In the genomic region with DNA sequence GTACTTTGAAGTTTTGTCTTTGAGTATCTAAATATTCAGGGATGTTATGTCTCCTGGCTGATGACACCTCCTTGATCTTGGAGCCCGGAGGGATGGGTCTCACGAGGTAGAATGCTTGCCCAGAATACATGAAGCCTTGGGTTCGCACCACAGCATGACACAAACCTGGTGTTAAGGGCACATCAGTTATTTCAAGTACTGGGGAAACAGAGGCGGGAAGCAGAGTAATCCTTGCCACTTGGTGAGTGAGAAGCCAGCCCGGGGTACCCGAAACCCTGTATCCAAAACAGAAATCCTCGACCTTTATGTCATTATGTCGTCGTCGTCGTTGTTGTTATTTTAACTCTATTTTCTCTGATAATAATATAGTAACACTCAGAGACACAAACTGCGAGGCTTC, we compare ENCODE assay signal across 8 mouse cellular contexts. TPM values are rescaled to one million over a fixed set of nuclear protein-coding genes. Genes with fewer than 3 reads are reported as not detected.
A peak's percentile ranks its signal among the peaks of the same experiment; 100 is the strongest.
DNase-seq lines count a peak whose midpoint lies in the region; ATAC-seq and TF ChIP-seq lines count a peak whose summit lies in the region.

No protein-coding gene starts in this region.

- no peaks in the 10 kb centered on the region for H3K36me3 ChIP-seq in C2C12 (ENCODE audit: control insufficient read depth, insufficient read depth)
- H3K36me3 ChIP-seq in forebrain, embryonic 13.5 days (ENCODE audit: poor library complexity, severe bottlenecking), result peaks cover 17% of the 10 kb centered on the region
- H3K36me3 ChIP-seq in liver, embryonic 14.5 days (replicated peaks; ENCODE audit: control insufficient read depth, insufficient read depth, low read depth), result no peaks in the 10 kb centered on the region
- no peaks in the 10 kb centered on the region; the same call in 1 of the 2 replicates for H3K36me3 ChIP-seq in thymus, adult 2 months (ENCODE audit: control insufficient read depth, insufficient read depth, low read length)

- no peak for TF ChIP-seq POLR2A in thymus, adult 2 months (IDR thresholded peaks at IDR 0.05; ENCODE audit: control insufficient read depth, extremely low read depth, insufficient read depth, low read length, poor library complexity)

- DNase-seq in cerebellum, adult 11-12 months, result peak; percentile 44
- no peak for DNase-seq in liver, embryonic 14.5 days (ENCODE audit: low read depth in 3 of 3, low spot score in 3 of 3)
- no peak for DNase-seq in thymus, adult 2 months
- no peak for DNase-seq in urinary bladder, adult 2 months (ENCODE audit: low spot score)
- no peak for DNase-seq in urinary bladder, postnatal 14 days (ENCODE audit: low spot score)

- no peak overlapping the region for H3ac ChIP-seq in C2C12 (ENCODE audit: control insufficient read depth, insufficient read length, low read depth)

- no peak for TF ChIP-seq EP300 in liver, embryonic 14.5 days (IDR thresholded peaks at IDR 0.05; ENCODE audit: low read depth)

- no peaks in the 10 kb centered on the region for H3K9me3 ChIP-seq in forebrain, embryonic 13.5 days (replicated peaks)
- no peaks in the 10 kb centered on the region for H3K9me3 ChIP-seq in liver, embryonic 14.5 days (ENCODE audit: control insufficient read depth, low read length)

- H3K4me1 ChIP-seq in forebrain, embryonic 13.5 days, result peaks cover 22% of the 10 kb centered on the region
- H3K4me1 ChIP-seq in liver, embryonic 14.5 days (replicated peaks; ENCODE audit: control insufficient read depth in 2 of 2, insufficient read depth in 2 of 2, low read length in 1 of 2), result peaks cover 2 to 12% of the 10 kb centered on the region in 2 experiments; a peak in 2 of 4 replicates
- peaks cover 17% of the 10 kb centered on the region for H3K4me1 ChIP-seq in thymus, adult 2 months (replicated peaks; ENCODE audit: control insufficient read depth, insufficient read depth, low read length)

- H3K79me3 ChIP-seq in C2C12 (ENCODE audit: low read depth), result no peaks in the 10 kb centered on the region

- no peak for ATAC-seq in cerebellum, adult (ENCODE audit: insufficient number of reproducible peaks, low FRiP score, low TSS enrichment)
- no peak for ATAC-seq in forebrain, embryonic 13.5 days
- ATAC-seq in liver, embryonic 14.5 days (ENCODE audit: insufficient read depth), result no peak

- WGBS in forebrain, embryonic 13.5 days, result 33% methylated on average over 12 of the region's 12 CpGs
- WGBS in liver, embryonic 14.5 days (ENCODE audit: insufficient replicate concordance), result 30% methylated on average over 12 of the region's 12 CpGs
- 38% methylated on average over 12 of the region's 12 CpGs for WGBS in thymus, adult 2 months

- H3K27ac ChIP-seq in forebrain, embryonic 13.5 days, result peak overlapping the region; percentile 91
- no peak overlapping the region for H3K27ac ChIP-seq in liver, embryonic 14.5 days
- H3K27ac ChIP-seq in thymus, adult 2 months (ENCODE audit: control insufficient read depth, insufficient read depth, low read length), result no peak overlapping the region

- H3K79me2 ChIP-seq in C2C12 (ENCODE audit: control insufficient read depth, insufficient read depth), result peaks cover 18% of the 10 kb centered on the region

- H3K9ac ChIP-seq in forebrain, embryonic 13.5 days, result peak overlapping the region; percentile 64
- no peak overlapping the region; the same call in 1 of the 2 replicates for H3K9ac ChIP-seq in liver, embryonic 14.5 days (replicated peaks)

- H3K4me2 ChIP-seq in forebrain, embryonic 13.5 days, result peak overlapping the region; percentile 71
- peak overlapping the region; percentile 94 for H3K4me2 ChIP-seq in liver, embryonic 14.5 days (ENCODE audit: low read depth)

- H3K4me3 ChIP-seq in C2C12 (ENCODE audit: insufficient read depth, poor library complexity, severe bottlenecking), result peak overlapping the region; percentile 92
- H3K4me3 ChIP-seq in forebrain, embryonic 13.5 days, result peak overlapping the region; percentile 74
- H3K4me3 ChIP-seq in liver, embryonic 14.5 days (ENCODE audit: insufficient read depth in 1 of 2, low read depth in 2 of 2, low read length in 2 of 2), result peak overlapping the region; percentile 71 to 96
- H3K4me3 ChIP-seq in thymus, adult 2 months (ENCODE audit: control insufficient read depth, insufficient read depth, low read length), result no peak overlapping the region

- TF ChIP-seq CTCF in C2C12 (IDR thresholded peaks at IDR 0.05; ENCODE audit: control insufficient read depth, insufficient read depth, insufficient read length), result no peak
- no peak for TF ChIP-seq CTCF in liver, embryonic 14.5 days (IDR thresholded peaks at IDR 0.05; ENCODE audit: low read depth)
- TF ChIP-seq CTCF in thymus, adult 2 months (IDR thresholded peaks at IDR 0.05; ENCODE audit: borderline replicate concordance, control insufficient read depth, extremely low read depth, insufficient read depth, low read length, poor library complexity), result no peak

- no peaks in the 10 kb centered on the region for H3K27me3 ChIP-seq in C2C12 (ENCODE audit: control insufficient read depth, insufficient read depth, insufficient read length)
- H3K27me3 ChIP-seq in forebrain, embryonic 13.5 days, result no peaks in the 10 kb centered on the region
- H3K27me3 ChIP-seq in liver, embryonic 14.5 days (ENCODE audit: control insufficient read depth, insufficient read depth, low read length), result no peaks in the 10 kb centered on the region
- no peaks in the 10 kb centered on the region for H3K27me3 ChIP-seq in thymus, adult 2 months (ENCODE audit: control insufficient read depth, insufficient read depth, low read length)

TF ChIP-seq in C2C12, 6 proteins besides CTCF, POLR2A, EP300 and RAD21:
- TF ChIP-seq USF1 (IDR thresholded peaks at IDR 0.05; ENCODE audit: low read depth) (no peak), CEBPB (IDR thresholded peaks at IDR 0.05; ENCODE audit: low read depth) (no peak), MYOD1 (IDR thresholded peaks at IDR 0.05; ENCODE audit: control insufficient read depth, insufficient read length, low read depth) (no peak), MAX (IDR thresholded peaks at IDR 0.05) (no peak), FOSL1 (IDR thresholded peaks at IDR 0.05; ENCODE audit: insufficient read depth, low read length, poor library complexity, severe bottlenecking) (no peak), MYOG (IDR thresholded peaks at IDR 0.05; ENCODE audit: control insufficient read depth, extremely low read depth, insufficient read length) (no peak)

RNA-seq across cellular contexts. Expression of gene Mon1b, which starts 1.2 kb away (rescaled TPM):
- polyA plus RNA-seq in C2C12 (2012; fragmentation: generic; extraction: Trizol), result 5.2 TPM
- polyA plus RNA-seq in forebrain, embryonic 13.5 days (2015; fragmentation: Nextera tagmentation; extraction: Ambion mirVana), result 9.7 and 10.6 TPM in 2 replicates
- 1.3 and 1.5 TPM in 2 replicates for polyA plus RNA-seq in liver, embryonic 14.5 days (2012; rRNA removed)
- 2.1 and 2.3 TPM in 2 replicates for polyA plus RNA-seq in liver, embryonic 14.5 days (2014; fragmentation: Nextera tagmentation; extraction: Ambion mirVana)
- 16.5 and 22.7 TPM in 2 replicates for polyA plus RNA-seq in thymus, adult 2 months (2012; rRNA removed)
- polyA plus RNA-seq in urinary bladder, adult 2 months (2012; rRNA removed), result 3.9 and 7.5 TPM in 2 replicates

RNA-seq across cellular contexts. Expression of gene Syce1l, which starts 8.9 kb away (rescaled TPM):
- polyA plus RNA-seq in C2C12 (2012; fragmentation: generic; extraction: Trizol), result not detected
- polyA plus RNA-seq in forebrain, embryonic 13.5 days (2015; fragmentation: Nextera tagmentation; extraction: Ambion mirVana), result not detected in 2 replicates
- polyA plus RNA-seq in liver, embryonic 14.5 days (2012; rRNA removed), result not detected in 2 replicates
- polyA plus RNA-seq in liver, embryonic 14.5 days (2014; fragmentation: Nextera tagmentation; extraction: Ambion mirVana), result not detected in 2 replicates
- polyA plus RNA-seq in thymus, adult 2 months (2012; rRNA removed), result not detected in 2 replicates
- polyA plus RNA-seq in urinary bladder, adult 2 months (2012; rRNA removed), result 0.21 and 0.25 TPM in 2 replicates
